In genomic region chr8:122654768-122655167, GRCm38 (mm10) we compare ENCODE assay signal across 11 mouse cellular contexts. TPM values are rescaled to one million over a fixed set of nuclear protein-coding genes. Genes with fewer than 3 reads are reported as not detected.
A peak's percentile ranks its signal among the peaks of the same experiment; 100 is the strongest.
DNase-seq lines count a peak whose midpoint lies in the region; ATAC-seq lines count a peak whose summit lies in the region.
"Had no signal": no experiment of that assay in that cellular context is flagged by ENCODE, and none has a peak within 500 bp of the region (broad histone marks: within the 10 kb centered on the region; RNA-seq: fewer than 3 reads in every experiment).

No protein-coding gene starts in this region.

- H3K4me3 ChIP-seq in hindbrain, embryonic 13.5 days, result no peak overlapping the region
- H3K4me3 ChIP-seq in hindbrain, embryonic 11.5 days (ENCODE audit: low read depth, low read length), result no peak overlapping the region
- no peak overlapping the region for H3K4me3 ChIP-seq in heart, embryonic 15.5 days
- no peak overlapping the region for H3K4me3 ChIP-seq in stomach, embryonic 15.5 days (replicated peaks)
- no peak overlapping the region for H3K4me3 ChIP-seq in liver, embryonic 12.5 days
- H3K4me3 ChIP-seq: liver, embryonic 13.5 days had no signal

- WGBS in hindbrain, embryonic 13.5 days, result 46% methylated on average over 7 of the region's 7 CpGs
- WGBS in hindbrain, embryonic 11.5 days, result 54% methylated on average over 7 of the region's 7 CpGs
- WGBS in heart, embryonic 15.5 days, result 41% methylated on average over 7 of the region's 7 CpGs
- WGBS in stomach, embryonic 15.5 days, result 18% methylated on average over 7 of the region's 7 CpGs
- 81% methylated on average over 7 of the region's 7 CpGs for WGBS in liver, embryonic 12.5 days (ENCODE audit: insufficient replicate concordance)

- H3K36me3 ChIP-seq in hindbrain, embryonic 13.5 days, result peaks cover 6% of the 10 kb centered on the region
- H3K36me3 ChIP-seq in hindbrain, embryonic 11.5 days (ENCODE audit: control insufficient read depth, insufficient read depth, low read length), result no peaks in the 10 kb centered on the region
- no peaks in the 10 kb centered on the region for H3K36me3 ChIP-seq in heart, embryonic 15.5 days
- no peaks in the 10 kb centered on the region for H3K36me3 ChIP-seq in stomach, embryonic 15.5 days
- H3K36me3 ChIP-seq in liver, embryonic 12.5 days, result peaks cover 62% of the 10 kb centered on the region

- no peaks in the 10 kb centered on the region for H3K9me3 ChIP-seq in hindbrain, embryonic 13.5 days
- H3K9me3 ChIP-seq in hindbrain, embryonic 11.5 days (ENCODE audit: control insufficient read depth, low read length), result no peaks in the 10 kb centered on the region
- H3K9me3 ChIP-seq in heart, embryonic 15.5 days (replicated peaks), result no peaks in the 10 kb centered on the region
- no peaks in the 10 kb centered on the region for H3K9me3 ChIP-seq in stomach, embryonic 15.5 days
- H3K9me3 ChIP-seq in liver, embryonic 12.5 days (replicated peaks), result no peaks in the 10 kb centered on the region
- H3K9me3 ChIP-seq: G1E; liver, embryonic 13.5 days had no signal

- no peaks in the 10 kb centered on the region for H3K27me3 ChIP-seq in hindbrain, embryonic 13.5 days
- H3K27me3 ChIP-seq in hindbrain, embryonic 11.5 days (ENCODE audit: control insufficient read depth, insufficient read depth, low read length), result no peaks in the 10 kb centered on the region
- 0 out of 2 replicates have a peak, but pooled peaks cover 5% of the 10 kb centered on the region for H3K27me3 ChIP-seq in heart, embryonic 15.5 days
- no peaks in the 10 kb centered on the region for H3K27me3 ChIP-seq in stomach, embryonic 15.5 days (replicated peaks)
- H3K27me3 ChIP-seq in liver, embryonic 12.5 days (replicated peaks), result no peaks in the 10 kb centered on the region
- H3K27me3 ChIP-seq: liver, embryonic 13.5 days had no signal

- no peak overlapping the region for H3K4me2 ChIP-seq in hindbrain, embryonic 13.5 days
- H3K4me2 ChIP-seq in hindbrain, embryonic 11.5 days (replicated peaks; ENCODE audit: low read depth, low read length), result no peak overlapping the region
- H3K4me2 ChIP-seq in heart, embryonic 15.5 days, result no peak overlapping the region
- H3K4me2 ChIP-seq in stomach, embryonic 15.5 days, result no peak overlapping the region
- no peak overlapping the region for H3K4me2 ChIP-seq in liver, embryonic 12.5 days
- H3K4me2 ChIP-seq: liver, embryonic 13.5 days had no signal

- DNase-seq in hindbrain, embryonic 11.5 days (ENCODE audit: low spot score), result no peak
- peak; percentile 86 to 93 for DNase-seq in kidney, postnatal 25 days
- DNase-seq in liver, result no peak
- no peak for DNase-seq in layer of hippocampus, postnatal 14 days (ENCODE audit: low spot score in 2 of 2)
- DNase-seq: liver, embryonic 13.5 days had no signal

- H3K9ac ChIP-seq in hindbrain, embryonic 13.5 days, result no peak overlapping the region
- H3K9ac ChIP-seq in hindbrain, embryonic 11.5 days (ENCODE audit: low read depth, low read length), result no peak overlapping the region
- no peak overlapping the region for H3K9ac ChIP-seq in heart, embryonic 15.5 days
- H3K9ac ChIP-seq in stomach, embryonic 15.5 days, result no peak overlapping the region
- H3K9ac ChIP-seq in liver, embryonic 12.5 days, result no peak overlapping the region
- H3K9ac ChIP-seq: liver, embryonic 13.5 days had no signal

- H3K27ac ChIP-seq in hindbrain, embryonic 13.5 days, result 0 out of 2 replicates have a peak overlapping the region, but pooled peaks have one; percentile 42
- H3K27ac ChIP-seq in hindbrain, embryonic 11.5 days (ENCODE audit: low read depth, low read length), result no peak overlapping the region
- peak overlapping the region; percentile 14; the same call in 1 of the 2 replicates for H3K27ac ChIP-seq in heart, embryonic 15.5 days
- no peak overlapping the region for H3K27ac ChIP-seq in stomach, embryonic 15.5 days
- no peak overlapping the region for H3K27ac ChIP-seq in liver, embryonic 12.5 days
- H3K27ac ChIP-seq: liver, embryonic 13.5 days had no signal

- no peak for ATAC-seq in hindbrain, embryonic 13.5 days (ENCODE audit: low FRiP score)
- ATAC-seq in hindbrain, embryonic 11.5 days (ENCODE audit: low FRiP score), result no peak
- no peak for ATAC-seq in heart, embryonic 15.5 days (replicated peaks; ENCODE audit: insufficient number of reproducible peaks, insufficient read depth, low FRiP score, low read depth)
- peak; percentile 47; the same call in 1 of the 2 replicates for ATAC-seq in stomach, embryonic 15.5 days (ENCODE audit: insufficient read depth, low FRiP score, low read depth)
- no peak for ATAC-seq in liver, embryonic 12.5 days

- H3K4me1 ChIP-seq in hindbrain, embryonic 13.5 days (replicated peaks), result peaks cover 95% of the 10 kb centered on the region
- H3K4me1 ChIP-seq in hindbrain, embryonic 11.5 days (replicated peaks; ENCODE audit: control insufficient read depth, insufficient read depth, low read length), result 0 out of 2 replicates have a peak, but pooled peaks cover 4% of the 10 kb centered on the region
- peaks cover 51% of the 10 kb centered on the region for H3K4me1 ChIP-seq in heart, embryonic 15.5 days (replicated peaks)
- peaks cover 47% of the 10 kb centered on the region for H3K4me1 ChIP-seq in stomach, embryonic 15.5 days
- peaks cover 21% of the 10 kb centered on the region for H3K4me1 ChIP-seq in liver, embryonic 12.5 days

RNA-seq across cellular contexts. Expression of gene Pabpn1l, which starts 32.2 kb away (rescaled TPM):
- not detected in 2 replicates for polyA plus RNA-seq in hindbrain, embryonic 13.5 days (2015; fragmentation: Nextera tagmentation; extraction: Ambion mirVana)
- not detected in 2 replicates for polyA plus RNA-seq in hindbrain, embryonic 11.5 days (2014; fragmentation: Nextera tagmentation; extraction: Ambion mirVana)
- not detected in 2 replicates for polyA plus RNA-seq in heart, embryonic 15.5 days (2015; fragmentation: Nextera tagmentation; extraction: Ambion mirVana)
- 0.12 TPM in 1 of 2 replicates, not detected in the other for polyA plus RNA-seq in stomach, embryonic 15.5 days (2015; fragmentation: Nextera tagmentation; extraction: Ambion mirVana)
- total RNA-seq in layer of hippocampus, postnatal 14 days (2021), result not detected
- polyA plus RNA-seq in liver, embryonic 12.5 days (2016; fragmentation: Nextera tagmentation; extraction: Ambion mirVana), result not detected in 2 replicates
- total RNA-seq: layer of hippocampus, adult 18-20 months had no signal
- polyA plus RNA-seq: G1E; liver, embryonic 13.5 days had no signal

RNA-seq across cellular contexts. Expression of gene Trappc2l, which starts 43.3 kb away (rescaled TPM):
- polyA plus RNA-seq in hindbrain, embryonic 13.5 days (2015; fragmentation: Nextera tagmentation; extraction: Ambion mirVana), result 98.9 and 101 TPM in 2 replicates
- 48.3 and 60.2 TPM in 2 replicates for polyA plus RNA-seq in hindbrain, embryonic 11.5 days (2014; fragmentation: Nextera tagmentation; extraction: Ambion mirVana)
- polyA plus RNA-seq in heart, embryonic 15.5 days (2015; fragmentation: Nextera tagmentation; extraction: Ambion mirVana), result 47.1 and 56.2 TPM in 2 replicates
- polyA plus RNA-seq in stomach, embryonic 15.5 days (2015; fragmentation: Nextera tagmentation; extraction: Ambion mirVana), result 49.7 and 61.8 TPM in 2 replicates
- 10 to 100 TPM; 75.0 to 78.4 TPM for total RNA-seq in layer of hippocampus, postnatal 14 days (2021)
- 27.2 and 30.0 TPM in 2 replicates for polyA plus RNA-seq in liver, embryonic 12.5 days (2016; fragmentation: Nextera tagmentation; extraction: Ambion mirVana)

RNA-seq across cellular contexts. Expression of gene Galns, which starts 43.5 kb away (rescaled TPM):
- 5.4 and 6.1 TPM in 2 replicates for polyA plus RNA-seq in hindbrain, embryonic 13.5 days (2015; fragmentation: Nextera tagmentation; extraction: Ambion mirVana)
- polyA plus RNA-seq in hindbrain, embryonic 11.5 days (2014; fragmentation: Nextera tagmentation; extraction: Ambion mirVana), result 4.7 and 6.2 TPM in 2 replicates
- 8.0 and 12.2 TPM in 2 replicates for polyA plus RNA-seq in heart, embryonic 15.5 days (2015; fragmentation: Nextera tagmentation; extraction: Ambion mirVana)
- polyA plus RNA-seq in stomach, embryonic 15.5 days (2015; fragmentation: Nextera tagmentation; extraction: Ambion mirVana), result 11.9 and 13.1 TPM in 2 replicates
- total RNA-seq in layer of hippocampus, postnatal 14 days (2021), result 10 to 100 TPM; 10.9 to 11.0 TPM
- polyA plus RNA-seq in liver, embryonic 12.5 days (2016; fragmentation: Nextera tagmentation; extraction: Ambion mirVana), result 4.6 TPM in 2 replicates

RNA-seq across cellular contexts. Expression of gene Cbfa2t3, which starts 44.1 kb away (rescaled TPM):
- 27.2 and 30.2 TPM in 2 replicates for polyA plus RNA-seq in hindbrain, embryonic 13.5 days (2015; fragmentation: Nextera tagmentation; extraction: Ambion mirVana)
- polyA plus RNA-seq in hindbrain, embryonic 11.5 days (2014; fragmentation: Nextera tagmentation; extraction: Ambion mirVana), result 7.3 and 8.9 TPM in 2 replicates
- 4.2 and 5.9 TPM in 2 replicates for polyA plus RNA-seq in heart, embryonic 15.5 days (2015; fragmentation: Nextera tagmentation; extraction: Ambion mirVana)
- 4.5 and 4.8 TPM in 2 replicates for polyA plus RNA-seq in stomach, embryonic 15.5 days (2015; fragmentation: Nextera tagmentation; extraction: Ambion mirVana)
- 10 to 100 TPM; 25.1 to 28.7 TPM for total RNA-seq in layer of hippocampus, postnatal 14 days (2021)
- 7.7 and 8.0 TPM in 2 replicates for polyA plus RNA-seq in liver, embryonic 12.5 days (2016; fragmentation: Nextera tagmentation; extraction: Ambion mirVana)

Comparison
In these comparisons a context has a peak if more than half of its experiments do, and no peak if none do; other contexts are left out.
1. H3K27ac ChIP-seq: peak in hindbrain, embryonic 13.5 days (single experiment) and heart, embryonic 15.5 days (single experiment); none in hindbrain, embryonic 11.5 days (single experiment), stomach, embryonic 15.5 days (single experiment) and liver, embryonic 12.5 days (single experiment).
2. DNase-seq: peak in kidney, postnatal 25 days (2 of 2); none in hindbrain, embryonic 11.5 days (single experiment), liver (single experiment) and layer of hippocampus, postnatal 14 days (0 of 2).